Mouse (Mus musculus): ENCODE data around the gene Agpat4. TPM values are rescaled to one million over a fixed set of nuclear protein-coding genes. Genes with fewer than 3 reads are reported as not detected.
A peak's percentile ranks its signal among the peaks of the same experiment; 100 is the strongest.
"Not testable (repeated sequence)": the region's sequence is repeated elsewhere in the genome, so short reads cannot be mapped to it uniquely, and the experiment has no call there.

Gene Agpat4
- polyA plus RNA-seq, 1 experiment: not detected

- Histone ChIP-seq H3K4me3 (ENCODE audit: insufficient read depth, low read depth, low read length) (no peak overlapping the region), H3K4me1 (ENCODE audit: control insufficient read depth, insufficient read depth, low read length) (peaks cover 13% of the 10 kb centered on the region), H3K27ac (ENCODE audit: insufficient read depth, low read depth, low read length) (0 out of 2 replicates have a peak overlapping the region, but pooled peaks have one; percentile 15)
- 39% methylated on average over 6 of the region's 6 CpGs for WGBS
- TF ChIP-seq POLR2A (IDR thresholded peaks at IDR 0.05; ENCODE audit: insufficient read depth, low read depth, low read length) (no peak), CTCF (IDR thresholded peaks at IDR 0.05; ENCODE audit: insufficient read depth, low read depth, low read length) (no peak)
Measured at GRCm38 (mm10) chr17:12212341-12212740, 93.8 kb downstream of the Agpat4 start.

GRCm38 (mm10) chr17:12213430-12213829 lies 94.9 kb downstream of the Agpat4 start:
- Histone ChIP-seq H3K4me3 (ENCODE audit: insufficient read depth, low read depth, low read length) (no peak overlapping the region), H3K27ac (ENCODE audit: insufficient read depth, low read depth, low read length) (no peak overlapping the region), H3K4me1 (ENCODE audit: control insufficient read depth, insufficient read depth, low read length) (peaks cover 17% of the 10 kb centered on the region)
- TF ChIP-seq POLR2A (IDR thresholded peaks at IDR 0.05; ENCODE audit: insufficient read depth, low read depth, low read length): no peak
- no peak for TF ChIP-seq CTCF (IDR thresholded peaks at IDR 0.05; ENCODE audit: insufficient read depth, low read depth, low read length)
- 53% methylated on average over 8 of the region's 8 CpGs for WGBS

- 73% methylated on average over 6 of the region's 6 CpGs for WGBS
- TF ChIP-seq POLR2A (IDR thresholded peaks at IDR 0.05; ENCODE audit: insufficient read depth, low read depth, low read length) (no peak), CTCF (IDR thresholded peaks at IDR 0.05; ENCODE audit: insufficient read depth, low read depth, low read length) (no peak)
- H3K4me3 ChIP-seq (ENCODE audit: insufficient read depth, low read depth, low read length): no peak overlapping the region
- peaks cover 22% of the 10 kb centered on the region for H3K4me1 ChIP-seq (ENCODE audit: control insufficient read depth, insufficient read depth, low read length)
- H3K27ac ChIP-seq (ENCODE audit: insufficient read depth, low read depth, low read length): no peak overlapping the region
Measured at GRCm38 (mm10) chr17:12216224-12216623, 97.7 kb downstream of the Agpat4 start.

- TF ChIP-seq POLR2A (IDR thresholded peaks at IDR 0.05; ENCODE audit: insufficient read depth, low read depth, low read length) (no peak), CTCF (IDR thresholded peaks at IDR 0.05; ENCODE audit: insufficient read depth, low read depth, low read length) (no peak)
- Histone ChIP-seq H3K4me1 (ENCODE audit: control insufficient read depth, insufficient read depth, low read length) (peaks cover 30% of the 10 kb centered on the region), H3K4me3 (ENCODE audit: insufficient read depth, low read depth, low read length) (no peak overlapping the region), H3K27ac (ENCODE audit: insufficient read depth, low read depth, low read length) (no peak overlapping the region)
- whole genome bisulfite sequencing: 46% methylated on average over 6 of the region's 6 CpGs
Measured at GRCm38 (mm10) chr17:12221926-12222325, 103.4 kb downstream of the Agpat4 start.

- WGBS: 32% methylated on average over 5 of the region's 5 CpGs
- peaks cover 20% of the 10 kb centered on the region for H3K4me1 ChIP-seq (ENCODE audit: control insufficient read depth, insufficient read depth, low read length)
- no peak overlapping the region for H3K4me3 ChIP-seq (ENCODE audit: insufficient read depth, low read depth, low read length)
- no peak for TF ChIP-seq POLR2A (IDR thresholded peaks at IDR 0.05; ENCODE audit: insufficient read depth, low read depth, low read length)
- no peak for TF ChIP-seq CTCF (IDR thresholded peaks at IDR 0.05; ENCODE audit: insufficient read depth, low read depth, low read length)
- no peak overlapping the region for H3K27ac ChIP-seq (ENCODE audit: insufficient read depth, low read depth, low read length)
Measured at GRCm38 (mm10) chr17:12223682-12224081, 105.2 kb downstream of the Agpat4 start.

- 84% methylated on average over 9 of the region's 9 CpGs for WGBS
- no peak for TF ChIP-seq POLR2A (IDR thresholded peaks at IDR 0.05; ENCODE audit: insufficient read depth, low read depth, low read length)
- no peak for TF ChIP-seq CTCF (IDR thresholded peaks at IDR 0.05; ENCODE audit: insufficient read depth, low read depth, low read length)
- H3K4me3 ChIP-seq (ENCODE audit: insufficient read depth, low read depth, low read length): no peak overlapping the region
- no peak overlapping the region for H3K27ac ChIP-seq (ENCODE audit: insufficient read depth, low read depth, low read length)
- H3K4me1 ChIP-seq (ENCODE audit: control insufficient read depth, insufficient read depth, low read length): peaks cover 15% of the 10 kb centered on the region
Measured at GRCm38 (mm10) chr17:12224145-12224544, 105.6 kb downstream of the Agpat4 start.

- not testable (repeated sequence) for H3K27ac ChIP-seq (ENCODE audit: insufficient read depth, low read depth, low read length); H3K4me3 ChIP-seq (ENCODE audit: insufficient read depth, low read depth, low read length)
- peaks cover 14% of the 10 kb centered on the region for H3K4me1 ChIP-seq (ENCODE audit: control insufficient read depth, insufficient read depth, low read length)
- 69% methylated on average over 7 of the region's 7 CpGs for WGBS
Measured at GRCm38 (mm10) chr17:12224551-12224950, 106.0 kb downstream of the Agpat4 start.

- Histone ChIP-seq H3K4me3 (ENCODE audit: insufficient read depth, low read depth, low read length) (no peak overlapping the region), H3K4me1 (ENCODE audit: control insufficient read depth, insufficient read depth, low read length) (peaks cover 14% of the 10 kb centered on the region), H3K27ac (ENCODE audit: insufficient read depth, low read depth, low read length) (no peak overlapping the region)
- 21% methylated on average over 1 of the region's 1 CpGs for WGBS
- no peak for TF ChIP-seq POLR2A (IDR thresholded peaks at IDR 0.05; ENCODE audit: insufficient read depth, low read depth, low read length)
- TF ChIP-seq CTCF (IDR thresholded peaks at IDR 0.05; ENCODE audit: insufficient read depth, low read depth, low read length): no peak
Measured at GRCm38 (mm10) chr17:12225227-12225626, 106.7 kb downstream of the Agpat4 start.

GRCm38 (mm10) chr17:12226551-12226950 lies 108.0 kb downstream of the Agpat4 start:
- Histone ChIP-seq H3K4me3 (ENCODE audit: insufficient read depth, low read depth, low read length) (no peak overlapping the region), H3K27ac (ENCODE audit: insufficient read depth, low read depth, low read length) (no peak overlapping the region), H3K4me1 (ENCODE audit: control insufficient read depth, insufficient read depth, low read length) (peaks cover 14% of the 10 kb centered on the region)
- WGBS: 57% methylated on average over 12 of the region's 12 CpGs
- TF ChIP-seq CTCF (IDR thresholded peaks at IDR 0.05; ENCODE audit: insufficient read depth, low read depth, low read length): 0 out of 2 replicates have a peak, but pooled peaks have one; percentile 29
- no peak for TF ChIP-seq POLR2A (IDR thresholded peaks at IDR 0.05; ENCODE audit: insufficient read depth, low read depth, low read length)

- WGBS: 72% methylated on average over 10 of the region's 10 CpGs
- TF ChIP-seq CTCF (IDR thresholded peaks at IDR 0.05; ENCODE audit: insufficient read depth, low read depth, low read length) (no peak), POLR2A (IDR thresholded peaks at IDR 0.05; ENCODE audit: insufficient read depth, low read depth, low read length) (no peak)
- no peak overlapping the region for H3K4me3 ChIP-seq (ENCODE audit: insufficient read depth, low read depth, low read length)
- H3K27ac ChIP-seq (ENCODE audit: insufficient read depth, low read depth, low read length): no peak overlapping the region
- peaks cover 8% of the 10 kb centered on the region for H3K4me1 ChIP-seq (ENCODE audit: control insufficient read depth, insufficient read depth, low read length)
Measured at GRCm38 (mm10) chr17:12228001-12228400, 109.5 kb downstream of the Agpat4 start.

All from olfactory bulb, adult 2 months (tissue).